Mouse (Mus musculus) small intestine, adult 2 months (tissue): ENCODE results near the gene Atp2c1.

Source experiments
- CTCF ChIP-seq: fragments of 200-500 bp; IDR thresholded peaks from 2 replicates; pipeline ENCODE4 v1.5.1; 2012; ENCODE audit warnings: low read depth, mild to moderate bottlenecking, control low read depth, inconsistent platforms, low read length, moderate library complexity, mixed read lengths; ENCODE audit not compliant: insufficient replicate concordance, insufficient read length; ENCODE audit errors: extremely low read depth
- POLR2A ChIP-seq: fragments of 200-500 bp; IDR thresholded peaks from 2 replicates; pipeline ENCODE4 v1.6.1; 2012; ENCODE audit warnings: low read depth, mild to moderate bottlenecking, control low read depth, inconsistent platforms, low read length, moderate library complexity

GRCm38 (mm10) chr9:105394720-105395119 is 132.4 kb downstream of the Atp2c1 start:
- TF ChIP-seq CTCF, result no peak
- no peak for TF ChIP-seq POLR2A
